Mouse (Mus musculus): Measurements from ENCODE around the gene Gli1.

DNA sequence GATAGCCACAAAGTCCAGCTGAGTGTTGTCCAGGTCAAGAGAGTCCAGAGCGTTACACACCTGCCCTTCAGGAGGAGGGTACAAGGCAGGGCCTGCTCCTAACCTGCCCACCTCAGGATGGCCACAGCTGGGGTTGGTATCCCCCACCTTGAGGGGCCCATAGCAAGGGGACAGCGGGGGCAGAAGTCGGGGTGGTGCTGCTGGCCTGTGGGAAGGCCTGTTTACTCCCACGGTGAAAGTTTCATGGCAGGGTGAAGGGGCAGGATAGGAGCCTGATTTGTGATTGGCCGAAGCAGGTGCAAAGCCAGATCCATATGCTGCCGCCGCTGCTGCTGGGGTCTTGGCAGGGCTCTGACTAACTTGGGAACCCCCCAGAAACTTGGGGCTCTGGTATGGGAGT lies 11.6 kb downstream of the Gli1 start:
- no peak for TF ChIP-seq ZNF384 (IDR thresholded peaks at IDR 0.05; ENCODE audit: low read depth, low read length)
- TF ChIP-seq HCFC1 (IDR thresholded peaks at IDR 0.05; ENCODE audit: borderline replicate concordance, insufficient read depth, low read length), result no peak
